Mouse (Mus musculus) embryonic facial prominence, embryonic 14.5 days (tissue): ENCODE data around the gene Gm43720. TPM values are rescaled to one million over a fixed set of nuclear protein-coding genes. Genes with fewer than 3 reads are reported as not detected.
"Not testable (repeated sequence)": the region's sequence is repeated elsewhere in the genome, so short reads cannot be mapped to it uniquely, and the experiment has no call there.

Source experiments
- ATAC-seq: fragments of 200-750 bp; cut with Nextera tagmentation; 2 replicates; pipeline ENCODE4 v1.8.0; 2017; ENCODE audit warnings: low read depth, moderate number of reproducible peaks, moderate TSS enrichment
- DNase-seq: peaks from one replicate; pipeline ENCODE4 v3.0.0-alpha.2; 2015; ENCODE audit warnings: low spot score
- H3K27ac ChIP-seq: fragments of 300-500 bp; sonication (generic); replicated peaks from 2 replicates; pipeline ENCODE4 v1.5.1; 2014; ENCODE audit warnings: low read depth, mild to moderate bottlenecking, low read length, moderate library complexity
- H3K27me3 ChIP-seq: fragments of 300-500 bp; sonication (generic); replicated peaks from 2 replicates; pipeline ENCODE4 v1.6.1; 2014; ENCODE audit warnings: low read length; ENCODE audit not compliant: control insufficient read depth, insufficient read depth
- H3K36me3 ChIP-seq: fragments of 300-500 bp; sonication (generic); 2 replicates; pipeline ENCODE4 v1.6.1; 2014; ENCODE audit warnings: low read length, mixed read lengths; ENCODE audit not compliant: control insufficient read depth, insufficient read depth
- H3K4me1 ChIP-seq: fragments of 300-500 bp; sonication (generic); 2 replicates; pipeline ENCODE4 v1.6.1; 2014; ENCODE audit warnings: antibody characterized with exemption, low read length; ENCODE audit not compliant: control insufficient read depth, insufficient read depth
- H3K4me2 ChIP-seq: fragments of 300-500 bp; sonication (generic); 2 replicates; pipeline ENCODE4 v1.6.1; 2014; ENCODE audit warnings: low read depth, mild to moderate bottlenecking, low read length, moderate library complexity, mixed read lengths
- H3K4me3 ChIP-seq: fragments of 300-500 bp; sonication (generic); 2 replicates; pipeline ENCODE4 v1.5.1; 2014; ENCODE audit warnings: low read depth, mild to moderate bottlenecking, low read length
- H3K9ac ChIP-seq: fragments of 300-500 bp; sonication (generic); 2 replicates; pipeline ENCODE4 v1.6.1; 2014; ENCODE audit warnings: low read depth, mild to moderate bottlenecking, low read length, moderate library complexity, mixed read lengths
- H3K9me3 ChIP-seq: fragments of 300-500 bp; sonication (generic); 2 replicates; pipeline ENCODE4 v1.6.1; 2016; ENCODE audit warnings: low read length; ENCODE audit not compliant: control insufficient read depth
- WGBS: fragments of 180-500 bp; shearing (Covaris S2); extraction: QIAGEN DNeasy Blood & Tissue Kit; methylation state at CpG from one replicate; pipeline ENCODE4 v1.1.7; 2014; 5-methylcytosine and 5-hydroxymethylcytosine counted together
- polyA plus RNA-seq: library from polyadenylated mRNA; unstranded; fragments of >200 nt; fragmentation: Nextera tagmentation; extraction: Ambion mirVana; gene quantifications from 2 replicates; pipeline ENCODE4 v1.2.1, GENCODE M21; 2014

Gm43720 gene
- polyA plus RNA-seq, 1 experiment from 2014 or later = 0.10 TPM

- no peak overlapping the region for H3K27ac ChIP-seq
- WGBS = 51% methylated on average over 3 of the region's 3 CpGs
- no peak overlapping the region for H3K4me3 ChIP-seq
- no peak overlapping the region for H3K9ac ChIP-seq
- no peaks in the 10 kb centered on the region for H3K4me1 ChIP-seq
- H3K4me2 ChIP-seq = no peak overlapping the region
- DNase-seq (no peak), ATAC-seq (no peak)
- H3K27me3 ChIP-seq = no peaks in the 10 kb centered on the region
- H3K36me3 ChIP-seq = no peaks in the 10 kb centered on the region
- no peaks in the 10 kb centered on the region for H3K9me3 ChIP-seq
Measured at GRCm38 (mm10) chr5:138223287-138223686, 56.5 kb downstream of the Gm43720 start.

- Histone ChIP-seq H3K27me3 (no peaks in the 10 kb centered on the region), H3K4me3 (no peak overlapping the region), H3K4me1 (no peaks in the 10 kb centered on the region), H3K27ac (no peak overlapping the region), H3K9me3 (no peaks in the 10 kb centered on the region), H3K36me3 (no peaks in the 10 kb centered on the region), H3K4me2 (no peak overlapping the region), H3K9ac (no peak overlapping the region)
- 22% methylated on average over 4 of the region's 4 CpGs for WGBS
- DNase-seq (peak; percentile 60), ATAC-seq (no peak)
Measured at GRCm38 (mm10) chr5:138222111-138222510, 57.6 kb downstream of the Gm43720 start.

DNA sequence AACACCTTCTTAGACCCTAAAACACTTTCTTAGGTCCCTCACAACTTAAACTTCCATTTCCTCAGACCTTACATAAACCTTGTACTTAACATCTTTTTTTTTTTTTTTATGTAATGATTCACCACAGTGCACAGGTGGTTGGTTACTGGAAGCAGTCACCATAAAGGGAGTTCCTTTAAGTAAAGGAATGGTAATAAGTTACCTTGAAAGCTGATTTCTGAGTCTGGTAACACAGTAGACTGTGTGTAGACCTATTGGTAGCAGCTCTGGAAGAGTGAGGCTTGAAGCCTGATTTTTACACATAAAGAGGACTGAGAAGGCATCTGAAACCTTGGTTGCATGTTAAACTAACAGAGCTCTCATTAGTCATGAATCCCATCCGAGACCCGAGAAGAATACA lies 59.9 kb downstream of the Gm43720 start:
- Histone ChIP-seq H3K4me3 (no peak overlapping the region), H3K4me2 (no peak overlapping the region), H3K4me1 (no peaks in the 10 kb centered on the region), H3K36me3 (no peaks in the 10 kb centered on the region), H3K9me3 (peaks cover 5% of the 10 kb centered on the region; the same call in 1 of the 2 replicates), H3K27me3 (no peaks in the 10 kb centered on the region), H3K27ac (no peak overlapping the region), H3K9ac (no peak overlapping the region)
- WGBS = 72% methylated on average over 2 of the region's 2 CpGs
- no peak for ATAC-seq
- DNase-seq = no peak

GRCm38 (mm10) chr5:138216632-138217031 lies 63.1 kb downstream of the Gm43720 start:
- not testable (repeated sequence) for H3K9me3 ChIP-seq, H3K4me1 ChIP-seq, H3K4me3 ChIP-seq, H3K9ac ChIP-seq, H3K27me3 ChIP-seq, H3K27ac ChIP-seq, H3K36me3 ChIP-seq, ATAC-seq, DNase-seq, H3K4me2 ChIP-seq
- 92% methylated on average over 13 of the region's 13 CpGs for WGBS

Other genes starting within 250 kb of the Gm43720 start
- gene Smok3c, start 226.8 kb downstream of the Gm43720 start, polyA plus RNA-seq = not detected in 2 replicates
- gene Zkscan1, start 194.9 kb downstream of the Gm43720 start, polyA plus RNA-seq = 23.5 and 25.8 TPM in 2 replicates
- gene Zscan21, start 163.1 kb downstream of the Gm43720 start, polyA plus RNA-seq = 52.8 and 63.5 TPM in 2 replicates
- gene Zfp113, start 124.2 kb downstream of the Gm43720 start, polyA plus RNA-seq = 11.6 and 13.4 TPM in 2 replicates
- 233 and 264 TPM in 2 replicates for gene Cops6, start 118.9 kb downstream of the Gm43720 start, polyA plus RNA-seq
- 17.5 and 18.9 TPM in 2 replicates for gene Ap4m1, start 108.0 kb downstream of the Gm43720 start, polyA plus RNA-seq
- gene Mcm7, start 107.5 kb downstream of the Gm43720 start, polyA plus RNA-seq = 120 and 138 TPM in 2 replicates
- gene Taf6, start 92.5 kb downstream of the Gm43720 start, polyA plus RNA-seq = 70.4 and 75.8 TPM in 2 replicates
- 54.0 and 57.4 TPM in 2 replicates for gene Cnpy4, start 92.5 kb downstream of the Gm43720 start, polyA plus RNA-seq
- 7.4 and 7.5 TPM in 2 replicates for gene Mblac1, start 85.6 kb downstream of the Gm43720 start, polyA plus RNA-seq
- gene Nxpe5, start 54.1 kb downstream of the Gm43720 start, polyA plus RNA-seq = not detected in 2 replicates
- gene Lamtor4, start 24.5 kb downstream of the Gm43720 start, polyA plus RNA-seq = 71.7 and 73.2 TPM in 2 replicates
- gene BC037034, start 15.9 kb downstream of the Gm43720 start, polyA plus RNA-seq = 5.6 and 5.8 TPM in 2 replicates
- gene Gal3st4, start 7.1 kb downstream of the Gm43720 start, polyA plus RNA-seq = 2.5 and 3.5 TPM in 2 replicates
- gene Gpc2, start within 50 bp of the Gm43720 start, polyA plus RNA-seq = 3.9 and 4.5 TPM in 2 replicates
- 4.1 and 6.2 TPM in 2 replicates for gene Stag3, start 282 bp upstream of the Gm43720 start, polyA plus RNA-seq
- not detected in 2 replicates for gene Pvrig, start 62.0 kb upstream of the Gm43720 start, polyA plus RNA-seq
- gene Zfp157, start 161.5 kb upstream of the Gm43720 start, polyA plus RNA-seq = 27.2 and 35.2 TPM in 2 replicates